Mouse (Mus musculus) forebrain, postnatal 0 days (tissue): Measurements from ENCODE around the gene Plin3. TPM values are rescaled to one million over a fixed set of nuclear protein-coding genes. Genes with fewer than 3 reads are reported as not detected.

ENCODE experiments used
- ATAC-seq: fragments of 200-750 bp; cut with Nextera tagmentation; 2 replicates; pipeline ENCODE4 v1.8.0; 2017; ENCODE audit warnings: mild to moderate bottlenecking, moderate library complexity
- DNase-seq: peaks from one replicate; pipeline ENCODE4 v3.0.0-alpha.2; 2015
- H3K27ac ChIP-seq: fragments of 300-500 bp; sonication (generic); 2 replicates; pipeline ENCODE4 v1.5.1; 2014; ENCODE audit warnings: low read depth, mild to moderate bottlenecking, antibody characterized with exemption, low read length, moderate library complexity, mixed read lengths
- H3K27me3 ChIP-seq: fragments of 300-500 bp; sonication (generic); 2 replicates; pipeline ENCODE4 v1.6.1; 2014; ENCODE audit warnings: mild to moderate bottlenecking, low read length, mixed read lengths; ENCODE audit not compliant: insufficient read depth
- H3K36me3 ChIP-seq: fragments of 300-500 bp; sonication (generic); 2 replicates; pipeline ENCODE4 v1.6.1; 2014; ENCODE audit warnings: mild to moderate bottlenecking, moderate library complexity; ENCODE audit not compliant: insufficient read depth
- H3K4me1 ChIP-seq: fragments of 300-500 bp; sonication (generic); 2 replicates; pipeline ENCODE4 v1.6.1; 2014; ENCODE audit warnings: antibody characterized with exemption; ENCODE audit not compliant: insufficient read depth
- H3K4me2 ChIP-seq: fragments of 300-500 bp; sonication (generic); 2 replicates; pipeline ENCODE4 v1.6.1; 2014; ENCODE audit warnings: low read depth, mild to moderate bottlenecking, moderate library complexity
- H3K4me3 ChIP-seq: fragments of 300-500 bp; sonication (generic); 2 replicates; pipeline ENCODE4 v1.5.1; 2014; ENCODE audit warnings: low read depth, low read length, mixed read lengths
- H3K9ac ChIP-seq: fragments of 300-500 bp; sonication (generic); 2 replicates; pipeline ENCODE4 v1.6.1; 2014; ENCODE audit warnings: mild to moderate bottlenecking
- H3K9me3 ChIP-seq: fragments of 300-500 bp; sonication (generic); 2 replicates; pipeline ENCODE4 v1.6.1; 2016; ENCODE audit warnings: low read length
- CTCF ChIP-seq: sonication (generic); IDR thresholded peaks from 2 replicates; pipeline ENCODE4 v1.5.1; 2016; ENCODE audit warnings: antibody characterized with exemption, control low read depth, low read depth
- WGBS: fragments of 180-500 bp; shearing (Covaris S2); extraction: QIAGEN DNeasy Blood & Tissue Kit; methylation state at CpG from one replicate; pipeline ENCODE4 v1.1.7; 2014; 5-methylcytosine and 5-hydroxymethylcytosine counted together
- polyA plus RNA-seq: library from polyadenylated mRNA; unstranded; fragments of >200 nt; fragmentation: Nextera tagmentation; extraction: Ambion mirVana; gene quantifications from 2 replicates; pipeline ENCODE4 v1.2.1, GENCODE M21; 2015
- total RNA-seq: library from RNA; depleted of rRNA; stranded (reverse); fragments of >200 nt; gene quantifications from 2 replicates; pipeline ENCODE4 v1.2.3, GENCODE M21; 2014; rRNA removed

Plin3 gene
- 8.1 and 8.5 TPM in 2 replicates for total RNA-seq
- 12.4 and 13.9 TPM in 2 replicates for polyA plus RNA-seq

DNA sequence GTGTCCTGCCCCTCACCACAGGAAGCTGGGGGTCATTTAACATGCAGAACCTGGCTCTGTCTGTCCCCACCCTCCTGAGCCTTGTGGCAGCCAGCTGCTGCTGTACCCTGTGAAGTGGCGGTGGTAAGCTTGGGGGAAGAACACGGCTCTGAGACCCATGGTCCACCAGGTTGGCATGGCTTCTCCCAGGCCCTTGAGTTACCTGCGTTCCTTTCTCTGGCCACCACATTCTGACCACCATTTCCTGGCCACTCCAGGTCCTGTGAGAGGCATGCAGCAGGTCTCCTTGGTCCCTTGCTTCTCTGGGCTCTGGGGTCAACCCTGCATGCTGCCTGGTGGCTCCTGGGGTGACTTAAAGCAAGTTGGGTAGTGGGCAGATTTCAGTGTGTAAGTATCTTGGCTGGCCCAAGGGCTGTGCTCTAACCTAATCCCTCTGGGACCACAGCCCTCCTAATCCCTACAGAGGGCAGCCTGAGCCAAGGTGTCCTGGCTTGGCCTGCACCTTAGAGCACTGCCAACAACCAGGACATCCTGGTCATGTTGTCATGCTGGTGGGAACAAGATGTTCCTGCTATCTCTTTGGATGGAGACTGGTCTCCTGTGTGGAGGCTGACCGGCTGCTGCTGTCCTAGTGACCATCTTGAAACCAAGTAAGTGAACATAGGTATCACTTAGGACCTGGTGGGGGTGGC, at the start of gene Plin3:
TSS of gene Plin3 (minus strand) at position 343 of the 692 bp plus-strand sequence.
- no peak for ATAC-seq
- WGBS = 91% methylated on average over 4 of the region's 4 CpGs

DNA sequence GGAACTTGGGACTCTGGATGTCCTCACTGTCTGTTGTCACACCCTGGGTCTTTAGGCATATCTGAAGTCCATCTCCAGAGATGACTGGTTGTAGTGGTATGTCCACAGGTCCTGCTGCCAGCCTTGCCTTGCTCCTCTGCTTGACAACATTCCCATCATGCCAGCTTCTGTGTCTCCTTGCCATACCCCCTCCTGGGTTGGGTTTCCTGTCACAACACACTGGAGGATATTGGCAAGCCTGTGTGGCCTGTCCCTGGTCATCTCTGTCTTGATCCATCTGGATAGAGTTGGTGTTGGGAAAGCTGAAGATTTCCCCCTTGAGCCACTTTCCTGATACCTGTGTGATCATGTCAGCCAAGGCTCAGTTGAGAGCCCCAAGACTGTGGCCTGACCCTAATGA, 48.0 kb upstream of the Plin3 start:
- H3K27me3 ChIP-seq = no peaks in the 10 kb centered on the region
- no peak for DNase-seq
- no peaks in the 10 kb centered on the region for H3K9me3 ChIP-seq
- no peak overlapping the region for H3K9ac ChIP-seq
- no peak for ATAC-seq
- H3K4me1 ChIP-seq = no peaks in the 10 kb centered on the region
- H3K36me3 ChIP-seq = peaks cover 6% of the 10 kb centered on the region; the same call in 1 of the 2 replicates
- TF ChIP-seq CTCF = no peak
- no peak overlapping the region for H3K4me2 ChIP-seq
- no peak overlapping the region for H3K27ac ChIP-seq
- H3K4me3 ChIP-seq = no peak overlapping the region

More for the DNA sequence above, at the start of gene Plin3:
- Histone ChIP-seq H3K36me3 (no peaks in the 10 kb centered on the region), H3K4me3 (no peak within 1 kb of the TSS), H3K9me3 (no peaks in the 10 kb centered on the region), H3K27me3 (no peaks in the 10 kb centered on the region), H3K27ac (no peak within 1 kb of the TSS), H3K9ac (no peak within 1 kb of the TSS), H3K4me1 (0 out of 2 replicates have a peak, but pooled peaks cover 5% of the 10 kb centered on the region), H3K4me2 (no peak within 1 kb of the TSS)
- DNase-seq = no peak
- TF ChIP-seq CTCF = no peak

DNA sequence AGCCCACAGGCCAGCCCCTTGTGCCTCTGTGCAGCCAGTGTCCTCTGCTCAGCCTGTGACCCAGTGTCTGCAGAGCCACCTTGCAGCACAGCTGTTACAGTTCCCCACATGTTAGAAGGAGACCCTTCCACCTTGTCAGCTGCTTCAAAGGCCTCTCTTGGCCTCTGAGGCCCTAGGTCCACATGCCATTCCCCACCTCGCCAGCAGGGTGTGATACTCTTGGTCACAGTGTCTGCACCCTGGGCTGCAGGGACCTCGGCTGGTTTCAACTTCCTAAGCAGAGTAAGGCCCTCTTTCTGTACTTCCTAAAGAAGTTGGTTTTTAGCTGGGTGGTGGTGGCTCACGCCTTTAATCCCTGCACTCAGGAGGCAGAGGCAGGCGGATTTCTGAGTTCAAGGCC, 46.2 kb upstream of the Plin3 start:
- peak; percentile 40; the same call in 1 of the 2 replicates for TF ChIP-seq CTCF
- Histone ChIP-seq H3K27ac (no peak overlapping the region), H3K4me1 (no peaks in the 10 kb centered on the region), H3K9ac (no peak overlapping the region), H3K36me3 (no peaks in the 10 kb centered on the region), H3K27me3 (no peaks in the 10 kb centered on the region), H3K9me3 (no peaks in the 10 kb centered on the region), H3K4me2 (no peak overlapping the region), H3K4me3 (no peak overlapping the region)
- no peak for ATAC-seq
- no peak for DNase-seq
- 53% methylated on average over 4 of the region's 4 CpGs for WGBS

DNA sequence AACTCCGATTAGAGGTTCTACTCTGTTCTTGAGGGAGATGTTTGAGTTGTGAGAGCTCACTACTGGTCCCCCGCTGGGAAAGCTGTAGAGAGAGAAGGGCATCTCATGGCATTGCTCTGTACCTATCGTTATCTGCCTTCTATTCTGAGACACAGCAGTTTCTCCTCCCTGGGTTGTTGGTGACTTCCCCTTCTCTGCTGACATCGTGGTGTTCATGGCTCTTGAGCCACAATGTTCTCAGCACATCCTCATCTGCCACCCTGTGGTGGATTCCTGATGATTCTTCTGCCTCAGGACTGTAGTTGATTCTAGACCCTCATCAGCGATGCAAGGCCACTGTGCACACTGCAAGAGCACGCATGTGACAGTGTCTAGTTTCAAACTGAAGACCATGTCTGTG, 45.1 kb upstream of the Plin3 start:
- 87% methylated on average over 6 of the region's 6 CpGs for WGBS
- DNase-seq = no peak
- Histone ChIP-seq H3K36me3 (no peaks in the 10 kb centered on the region), H3K27me3 (no peaks in the 10 kb centered on the region), H3K4me1 (no peaks in the 10 kb centered on the region), H3K9ac (no peak overlapping the region), H3K4me3 (no peak overlapping the region), H3K4me2 (no peak overlapping the region), H3K9me3 (no peaks in the 10 kb centered on the region), H3K27ac (no peak overlapping the region)
- ATAC-seq = no peak
- TF ChIP-seq CTCF = no peak

DNA sequence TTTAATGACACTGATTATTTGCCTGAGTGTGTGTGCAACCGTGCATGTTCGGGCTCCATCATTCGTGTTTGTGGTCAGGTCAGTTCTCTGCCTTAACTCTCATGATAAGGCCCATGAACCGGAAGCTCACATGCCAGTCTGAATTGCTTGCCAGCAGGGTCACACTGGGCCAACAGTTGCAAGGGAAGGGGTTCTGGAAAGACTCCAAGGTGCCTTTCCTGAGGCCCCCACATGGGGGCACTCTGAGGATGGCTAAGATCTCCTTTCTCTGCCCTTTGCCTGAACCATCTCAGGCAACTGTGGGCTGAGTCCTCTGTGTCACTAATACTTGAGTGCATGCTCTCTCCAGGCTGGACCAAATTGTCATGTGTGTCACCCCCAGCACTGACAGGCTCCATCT, 44.5 kb upstream of the Plin3 start:
- ATAC-seq = peak; percentile 46; the same call in 1 of the 2 replicates
- no peaks in the 10 kb centered on the region for H3K9me3 ChIP-seq

DNA sequence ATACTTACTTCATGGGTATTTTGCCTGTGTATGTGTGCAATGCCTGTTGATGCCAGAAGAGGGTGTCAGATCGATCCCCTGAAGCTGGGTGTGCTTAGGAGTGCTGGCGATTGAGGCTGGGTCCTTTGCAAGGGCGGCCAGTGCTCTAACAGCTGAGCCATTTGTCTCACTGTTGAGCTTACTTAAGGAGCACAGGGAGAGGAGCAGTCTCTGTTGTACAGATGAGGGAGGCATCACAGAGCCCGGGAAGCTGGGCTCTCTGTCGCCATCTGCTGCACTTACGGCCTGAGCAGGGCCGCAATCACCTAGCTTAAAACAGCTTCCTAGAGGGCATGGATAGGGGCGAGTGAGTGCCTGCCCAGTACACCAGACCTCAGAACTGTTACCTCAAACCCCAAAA, 40.3 kb upstream of the Plin3 start:
- no peak overlapping the region for H3K4me2 ChIP-seq
- no peaks in the 10 kb centered on the region for H3K9me3 ChIP-seq
- no peak for DNase-seq
- H3K4me1 ChIP-seq = peaks cover 6% of the 10 kb centered on the region
- H3K27me3 ChIP-seq = no peaks in the 10 kb centered on the region
- WGBS = 44% methylated on average over 8 of the region's 8 CpGs
- no peak overlapping the region for H3K4me3 ChIP-seq
- peak; percentile 51 for TF ChIP-seq CTCF
- no peaks in the 10 kb centered on the region for H3K36me3 ChIP-seq
- ATAC-seq = 0 out of 2 replicates have a peak, but pooled peaks have one; percentile 30
- no peak overlapping the region for H3K9ac ChIP-seq
- no peak overlapping the region for H3K27ac ChIP-seq

More for the DNA sequence above, 44.5 kb upstream of the Plin3 start:
- no peaks in the 10 kb centered on the region for H3K27me3 ChIP-seq
- no peak overlapping the region for H3K4me3 ChIP-seq
- peak; percentile 41 for DNase-seq
- no peaks in the 10 kb centered on the region for H3K36me3 ChIP-seq
- no peak overlapping the region for H3K9ac ChIP-seq
- no peaks in the 10 kb centered on the region for H3K4me1 ChIP-seq
- H3K27ac ChIP-seq = no peak overlapping the region
- TF ChIP-seq CTCF = peak; percentile 57
- 42% methylated on average over 4 of the region's 4 CpGs for WGBS
- no peak overlapping the region for H3K4me2 ChIP-seq

DNA sequence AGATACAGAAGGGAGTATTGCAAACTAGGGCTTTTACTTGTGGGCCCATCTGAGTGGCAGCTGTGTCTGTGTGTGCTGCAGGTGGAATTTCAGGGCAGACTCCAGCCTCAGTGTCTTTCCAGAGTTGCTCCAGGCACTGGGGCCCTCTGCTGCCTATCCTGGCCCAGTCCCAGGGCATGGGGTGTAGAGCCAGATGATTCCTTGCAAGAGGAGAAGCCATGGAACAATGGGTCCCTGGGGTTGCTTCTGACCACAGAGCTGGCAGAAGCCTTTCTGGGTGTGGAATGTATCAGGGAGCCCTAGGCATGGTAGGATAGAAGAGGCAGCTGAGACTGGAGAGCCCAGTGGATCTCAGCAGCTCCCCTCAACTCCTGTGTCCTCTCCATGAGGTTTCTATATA, 38.6 kb upstream of the Plin3 start:
- TF ChIP-seq CTCF = no peak
- no peak for DNase-seq
- peaks cover 16% of the 10 kb centered on the region for H3K4me1 ChIP-seq

More for the DNA sequence above, 38.6 kb upstream of the Plin3 start:
- Histone ChIP-seq H3K4me3 (no peak overlapping the region), H3K27me3 (no peaks in the 10 kb centered on the region), H3K9me3 (no peaks in the 10 kb centered on the region), H3K27ac (no peak overlapping the region), H3K36me3 (no peaks in the 10 kb centered on the region), H3K9ac (no peak overlapping the region), H3K4me2 (no peak overlapping the region)
- no peak for ATAC-seq
